Mouse (Mus musculus) neural tube, embryonic 11.5 days (tissue): ENCODE measurements around the gene Rab40c. TPM values are rescaled to one million over a fixed set of nuclear protein-coding genes. Genes with fewer than 3 reads are reported as not detected.
A peak's percentile ranks its signal among the peaks of the same experiment; 100 is the strongest.

Experiments
- ATAC-seq: fragments of 200-750 bp; cut with Nextera tagmentation; 2 replicates; pipeline ENCODE4 v1.8.0; 2017; ENCODE audit warnings: moderate number of reproducible peaks, mild to moderate bottlenecking, moderate TSS enrichment, moderate library complexity; ENCODE audit not compliant: insufficient read depth, low FRiP score, low TSS enrichment
- DNase-seq: peaks from one replicate; pipeline ENCODE4 v3.0.0-alpha.2; 2015; ENCODE audit warnings: low spot score
- H3K27ac ChIP-seq: fragments of 300-500 bp; sonication (generic); 2 replicates; pipeline ENCODE4 v1.5.1; 2014; ENCODE audit warnings: low read depth, mild to moderate bottlenecking, low read length
- H3K27me3 ChIP-seq: fragments of 300-500 bp; sonication (generic); 2 replicates; pipeline ENCODE4 v1.6.1; 2014; ENCODE audit warnings: mild to moderate bottlenecking, low read length, mixed read lengths; ENCODE audit not compliant: control insufficient read depth, insufficient read depth
- H3K36me3 ChIP-seq: fragments of 300-500 bp; sonication (generic); 2 replicates; pipeline ENCODE4 v1.6.1; 2014; ENCODE audit warnings: mild to moderate bottlenecking, low read length, moderate library complexity, mixed read lengths; ENCODE audit not compliant: control insufficient read depth, insufficient read depth
- H3K4me1 ChIP-seq: fragments of 300-500 bp; sonication (generic); 2 replicates; pipeline ENCODE4 v1.6.1; 2014; ENCODE audit warnings: low read length, mixed read lengths; ENCODE audit not compliant: control insufficient read depth, insufficient read depth
- H3K4me2 ChIP-seq: fragments of 300-500 bp; sonication (generic); 2 replicates; pipeline ENCODE4 v1.6.1; 2014; ENCODE audit warnings: low read depth, mild to moderate bottlenecking, moderate library complexity
- H3K4me3 ChIP-seq: fragments of 300-500 bp; sonication (generic); 2 replicates; pipeline ENCODE4 v1.5.1; 2014; ENCODE audit warnings: low read depth, low read length
- H3K9ac ChIP-seq: fragments of 300-500 bp; sonication (generic); 2 replicates; pipeline ENCODE4 v1.6.1; 2014; ENCODE audit warnings: mild to moderate bottlenecking, low read length
- H3K9me3 ChIP-seq: fragments of 300-500 bp; sonication (generic); 2 replicates; pipeline ENCODE4 v1.6.1; 2016; ENCODE audit warnings: low read length; ENCODE audit not compliant: control insufficient read depth
- WGBS: fragments of 180-500 bp; shearing (Covaris S2); extraction: QIAGEN DNeasy Blood & Tissue Kit; methylation state at CpG from one replicate; pipeline ENCODE4 v1.1.7; 2014; 5-methylcytosine and 5-hydroxymethylcytosine counted together
- polyA plus RNA-seq: library from polyadenylated mRNA; unstranded; fragments of >200 nt; fragmentation: Nextera tagmentation; extraction: Ambion mirVana; gene quantifications from 2 replicates; pipeline ENCODE4 v1.2.1, GENCODE M21; 2014

Rab40c gene
- polyA plus RNA-seq, 1 experiment from 2014 or later, result 25.9 TPM

GRCm38 (mm10) chr17:25893975-25894617, 25.4 kb downstream of the Rab40c start:
- Histone ChIP-seq H3K9me3 (no peaks in the 10 kb centered on the region), H3K9ac (no peak overlapping the region), H3K4me3 (no peak overlapping the region), H3K27ac (no peak overlapping the region), H3K4me1 (peaks cover 5% of the 10 kb centered on the region; the same call in 1 of the 2 replicates), H3K27me3 (no peaks in the 10 kb centered on the region), H3K4me2 (no peak overlapping the region), H3K36me3 (no peaks in the 10 kb centered on the region)
- peak; percentile 50; the same call in 1 of the 2 replicates for ATAC-seq
- WGBS, result 34% methylated on average over 2 of the region's 2 CpGs
- peak; percentile 75 for DNase-seq

GRCm38 (mm10) chr17:25888837-25889236, 30.7 kb downstream of the Rab40c start:
- Histone ChIP-seq H3K27ac (no peak overlapping the region), H3K4me3 (no peak overlapping the region), H3K9me3 (no peaks in the 10 kb centered on the region), H3K27me3 (no peaks in the 10 kb centered on the region), H3K4me2 (no peak overlapping the region), H3K4me1 (no peaks in the 10 kb centered on the region), H3K36me3 (no peaks in the 10 kb centered on the region), H3K9ac (no peak overlapping the region)
- no peak for DNase-seq
- 89% methylated on average over 3 of the region's 3 CpGs for WGBS
- no peak for ATAC-seq

GRCm38 (mm10) chr17:25887467-25887866, 32.1 kb downstream of the Rab40c start:
- Histone ChIP-seq H3K27me3 (no peaks in the 10 kb centered on the region), H3K9me3 (no peaks in the 10 kb centered on the region), H3K4me1 (no peaks in the 10 kb centered on the region), H3K4me3 (no peak overlapping the region), H3K36me3 (peaks cover 2% of the 10 kb centered on the region; the same call in 1 of the 2 replicates), H3K4me2 (no peak overlapping the region), H3K27ac (no peak overlapping the region), H3K9ac (no peak overlapping the region)
- no peak for DNase-seq
- ATAC-seq, result no peak
- WGBS, result 92% methylated on average over 10 of the region's 10 CpGs

- Histone ChIP-seq H3K4me1 (no peaks in the 10 kb centered on the region), H3K9ac (no peak overlapping the region), H3K27me3 (no peaks in the 10 kb centered on the region), H3K36me3 (peaks cover 2% of the 10 kb centered on the region; the same call in 1 of the 2 replicates), H3K27ac (no peak overlapping the region), H3K9me3 (no peaks in the 10 kb centered on the region), H3K4me2 (no peak overlapping the region), H3K4me3 (no peak overlapping the region)
- ATAC-seq, result no peak
- no peak for DNase-seq
Measured at GRCm38 (mm10) chr17:25886806-25887205, 32.7 kb downstream of the Rab40c start.

- H3K27me3 ChIP-seq, result no peaks in the 10 kb centered on the region
- no peak overlapping the region for H3K27ac ChIP-seq
- peak; percentile 47 for DNase-seq
- no peaks in the 10 kb centered on the region for H3K9me3 ChIP-seq
- peaks cover 10% of the 10 kb centered on the region for H3K4me1 ChIP-seq
- WGBS, result 68% methylated on average over 4 of the region's 4 CpGs
- no peak for ATAC-seq
- H3K36me3 ChIP-seq, result peaks cover 2% of the 10 kb centered on the region; the same call in 1 of the 2 replicates
- H3K4me2 ChIP-seq, result no peak overlapping the region
- no peak overlapping the region for H3K9ac ChIP-seq
- no peak overlapping the region for H3K4me3 ChIP-seq
Measured at GRCm38 (mm10) chr17:25885636-25886035, 33.9 kb downstream of the Rab40c start.

GRCm38 (mm10) chr17:25883824-25884223, 35.7 kb downstream of the Rab40c start:
- Histone ChIP-seq H3K36me3 (peaks cover 4% of the 10 kb centered on the region; the same call in 1 of the 2 replicates), H3K4me3 (no peak overlapping the region)

GRCm38 (mm10) chr17:25883268-25883667, 36.3 kb downstream of the Rab40c start:
- Histone ChIP-seq H3K4me3 (no peak overlapping the region), H3K4me1 (peaks cover 16% of the 10 kb centered on the region), H3K36me3 (peaks cover 7% of the 10 kb centered on the region; the same call in 1 of the 2 replicates), H3K27ac (no peak overlapping the region), H3K27me3 (no peaks in the 10 kb centered on the region), H3K4me2 (no peak overlapping the region), H3K9ac (no peak overlapping the region), H3K9me3 (no peaks in the 10 kb centered on the region)
- WGBS, result 89% methylated on average over 8 of the region's 8 CpGs
- no peak for ATAC-seq
- no peak for DNase-seq

More at GRCm38 (mm10) chr17:25883824-25884223, 35.7 kb downstream of the Rab40c start:
- no peak overlapping the region for H3K27ac ChIP-seq
- peaks cover 16% of the 10 kb centered on the region for H3K4me1 ChIP-seq
- no peak overlapping the region for H3K9ac ChIP-seq
- 93% methylated on average over 3 of the region's 3 CpGs for WGBS
- H3K27me3 ChIP-seq, result no peaks in the 10 kb centered on the region
- ATAC-seq, result no peak
- H3K4me2 ChIP-seq, result no peak overlapping the region
- H3K9me3 ChIP-seq, result no peaks in the 10 kb centered on the region
- DNase-seq, result no peak

- DNase-seq, result no peak
- 37% methylated on average over 5 of the region's 5 CpGs for WGBS
- peaks cover 9% of the 10 kb centered on the region; the same call in 1 of the 2 replicates for H3K36me3 ChIP-seq
- H3K9ac ChIP-seq, result no peak overlapping the region
- H3K9me3 ChIP-seq, result no peaks in the 10 kb centered on the region
- peaks cover 16% of the 10 kb centered on the region for H3K4me1 ChIP-seq
- no peak overlapping the region for H3K27ac ChIP-seq
- H3K27me3 ChIP-seq, result no peaks in the 10 kb centered on the region
- H3K4me3 ChIP-seq, result no peak overlapping the region
- no peak overlapping the region for H3K4me2 ChIP-seq
- ATAC-seq, result no peak
Measured at GRCm38 (mm10) chr17:25882306-25882705, 37.2 kb downstream of the Rab40c start.

- peak; percentile 40 for DNase-seq
- 0 out of 2 replicates have a peak overlapping the region, but pooled peaks have one; percentile 15 for H3K9ac ChIP-seq
- H3K36me3 ChIP-seq, result peaks cover 9% of the 10 kb centered on the region; the same call in 1 of the 2 replicates
- H3K4me2 ChIP-seq, result no peak overlapping the region
- H3K27me3 ChIP-seq, result no peaks in the 10 kb centered on the region
- no peak for ATAC-seq
- 11% methylated on average over 4 of the region's 4 CpGs for WGBS
- no peaks in the 10 kb centered on the region for H3K9me3 ChIP-seq
- peak overlapping the region; percentile 68 for H3K27ac ChIP-seq
- H3K4me3 ChIP-seq, result no peak overlapping the region
- H3K4me1 ChIP-seq, result peaks cover 16% of the 10 kb centered on the region
Measured at GRCm38 (mm10) chr17:25881691-25882090, 37.8 kb downstream of the Rab40c start.
